ENCODE assay signal across 8 mouse cellular contexts in genomic region chr12:100897736-100898650, GRCm38 (mm10). TPM values are rescaled to one million over a fixed set of nuclear protein-coding genes. Genes with fewer than 3 reads are reported as not detected.
A peak's percentile ranks its signal among the peaks of the same experiment; 100 is the strongest.
DNase-seq lines count a peak whose midpoint lies in the region; ATAC-seq and TF ChIP-seq lines count a peak whose summit lies in the region.
"Had no signal": no experiment of that assay in that cellular context is flagged by ENCODE, and none has a peak within 500 bp of the region (broad histone marks: within the 10 kb centered on the region; RNA-seq: fewer than 3 reads in every experiment).

No protein-coding gene starts in this region.

- peak overlapping the region; percentile 54; the same call in 1 of the 2 replicates for H3K4me2 ChIP-seq in lung, embryonic 14.5 days
- peak overlapping the region; percentile 81 for H3K4me2 ChIP-seq in hindbrain, postnatal 0 days (ENCODE audit: low read depth, low read length)
- no peak overlapping the region for H3K4me2 ChIP-seq in stomach, embryonic 14.5 days (replicated peaks; ENCODE audit: low read depth, low read length)

- no peak overlapping the region for H3K27ac ChIP-seq in lung, embryonic 14.5 days (ENCODE audit: low read depth)
- no peak overlapping the region for H3K27ac ChIP-seq in hindbrain, postnatal 0 days
- no peak overlapping the region for H3K27ac ChIP-seq in stomach, embryonic 14.5 days (ENCODE audit: low read length)
- H3K27ac ChIP-seq: liver, embryonic 13.5 days had no signal

- H3K9ac ChIP-seq in lung, embryonic 14.5 days, result no peak overlapping the region
- peak overlapping the region; percentile 60; the same call in 1 of the 2 replicates for H3K9ac ChIP-seq in hindbrain, postnatal 0 days (replicated peaks; ENCODE audit: low read length)
- no peak overlapping the region for H3K9ac ChIP-seq in stomach, embryonic 14.5 days (replicated peaks; ENCODE audit: low read depth, low read length)
- H3K9ac ChIP-seq: liver, embryonic 13.5 days had no signal

- no peak for TF ChIP-seq CTCF in lung, embryonic 14.5 days (IDR thresholded peaks at IDR 0.05; ENCODE audit: low read depth)
- TF ChIP-seq CTCF in hindbrain, postnatal 0 days (IDR thresholded peaks at IDR 0.05; ENCODE audit: low read depth), result no peak

- no peaks in the 10 kb centered on the region for H3K36me3 ChIP-seq in lung, embryonic 14.5 days (ENCODE audit: insufficient read depth)
- H3K36me3 ChIP-seq in hindbrain, postnatal 0 days (ENCODE audit: insufficient read depth, low read length), result no peaks in the 10 kb centered on the region
- H3K36me3 ChIP-seq in stomach, embryonic 14.5 days (ENCODE audit: control insufficient read depth, insufficient read depth, low read length), result no peaks in the 10 kb centered on the region
- H3K36me3 ChIP-seq: liver, embryonic 13.5 days had no signal

- 29% methylated on average over 12 of the region's 12 CpGs for WGBS in lung, embryonic 14.5 days
- 18% methylated on average over 12 of the region's 12 CpGs for WGBS in hindbrain, postnatal 0 days
- WGBS in stomach, embryonic 14.5 days, result 26% methylated on average over 12 of the region's 12 CpGs

- ATAC-seq in lung, embryonic 14.5 days (ENCODE audit: insufficient read depth), result no peak
- ATAC-seq in common myeloid progenitor, adult 5-6 weeks (replicated peaks; ENCODE audit: low read depth, poor library complexity, severe bottlenecking), result peak; percentile 15; the same call in 1 of the 2 replicates
- ATAC-seq in hindbrain, postnatal 0 days, result no peak
- no peak for ATAC-seq in stomach, embryonic 14.5 days (ENCODE audit: insufficient number of reproducible peaks, insufficient read depth, low FRiP score, low read depth)
- no peak for ATAC-seq in frontal cortex, adult (ENCODE audit: low TSS enrichment)

- H3K9me3 ChIP-seq in lung, embryonic 14.5 days (ENCODE audit: low read depth, low read length), result no peaks in the 10 kb centered on the region
- no peaks in the 10 kb centered on the region for H3K9me3 ChIP-seq in hindbrain, postnatal 0 days (ENCODE audit: low read length)
- H3K9me3 ChIP-seq in stomach, embryonic 14.5 days (ENCODE audit: control insufficient read depth, low read depth, low read length), result no peaks in the 10 kb centered on the region
- H3K9me3 ChIP-seq: liver, embryonic 13.5 days had no signal

- peak overlapping the region; percentile 25; the same call in 1 of the 2 replicates for H3K4me3 ChIP-seq in lung, embryonic 14.5 days (ENCODE audit: low read depth, low read length)
- peak overlapping the region; percentile 47 for H3K4me3 ChIP-seq in hindbrain, postnatal 0 days (ENCODE audit: low read length)
- 0 out of 2 replicates have a peak overlapping the region, but pooled peaks have one; percentile 16 for H3K4me3 ChIP-seq in stomach, embryonic 14.5 days (ENCODE audit: low read depth, low read length)
- H3K4me3 ChIP-seq: liver, embryonic 13.5 days had no signal

- no peak for DNase-seq in lung, embryonic 14.5 days
- no peak for DNase-seq in lung, postnatal 4 days
- DNase-seq in hindbrain, postnatal 0 days (ENCODE audit: low spot score), result peak; percentile 34
- no peak for DNase-seq in left cerebral cortex, adult 18-20 months (ENCODE audit: low spot score in 2 of 2)
- DNase-seq: liver, embryonic 13.5 days had no signal

- no peaks in the 10 kb centered on the region for H3K4me1 ChIP-seq in lung, embryonic 14.5 days (ENCODE audit: insufficient read depth)
- peaks cover 19% of the 10 kb centered on the region for H3K4me1 ChIP-seq in hindbrain, postnatal 0 days (ENCODE audit: insufficient read depth, low read length)
- no peaks in the 10 kb centered on the region; the same call in 1 of the 2 replicates for H3K4me1 ChIP-seq in stomach, embryonic 14.5 days (ENCODE audit: control insufficient read depth, insufficient read depth, low read length)

- H3K27me3 ChIP-seq in lung, embryonic 14.5 days (ENCODE audit: insufficient read depth, low read length), result peaks cover 47% of the 10 kb centered on the region
- H3K27me3 ChIP-seq in hindbrain, postnatal 0 days (ENCODE audit: insufficient read depth, low read length), result no peaks in the 10 kb centered on the region
- H3K27me3 ChIP-seq in stomach, embryonic 14.5 days (ENCODE audit: control insufficient read depth, insufficient read depth, low read length), result peaks cover 20% of the 10 kb centered on the region

RNA-seq across cellular contexts. Expression of gene Gpr68, which starts 10.0 kb away (rescaled TPM):
- polyA plus RNA-seq in lung, embryonic 14.5 days (2014; fragmentation: Nextera tagmentation; extraction: Ambion mirVana), result 0.20 and 0.32 TPM in 2 replicates
- total RNA-seq in common myeloid progenitor, adult 5-6 weeks (2017), result not detected in 2 replicates
- 29.5 and 33.1 TPM in 2 replicates for total RNA-seq in hindbrain, postnatal 0 days (2014; rRNA removed)
- 6.0 and 8.1 TPM in 2 replicates for polyA plus RNA-seq in hindbrain, postnatal 0 days (2015; fragmentation: Nextera tagmentation; extraction: Ambion mirVana)
- polyA plus RNA-seq in stomach, embryonic 14.5 days (2014; fragmentation: Nextera tagmentation; extraction: Ambion mirVana), result 0.46 and 0.59 TPM in 2 replicates
- 10 to 100 TPM; 18.0 to 19.0 TPM for total RNA-seq in left cerebral cortex, adult 18-20 months (2021)

Comparison
In these comparisons a context has a peak if more than half of its experiments do, and no peak if none do; other contexts are left out.
1. RNA of gene Gpr68, which starts 10.0 kb away (total RNA-seq): 29.5 to 33.1 TPM in hindbrain, postnatal 0 days and 18.0 to 19.0 TPM in left cerebral cortex, adult 18-20 months; not detected in common myeloid progenitor, adult 5-6 weeks; every median in the first group is over 10 times any median in the second.
2. Peak in every context shown above with its lines, with median percentiles within 50 percentile points of each other: H3K4me3 ChIP-seq.